Mouse (Mus musculus) CH12.LX (cell line): ENCODE data around the gene Terb2.

Experiments used
- CHD2 ChIP-seq: IDR thresholded peaks from 2 replicates; pipeline ENCODE4 v1.6.1; 2011; ENCODE audit warnings: low read length, improper control_type of control experiment
- CTCF ChIP-seq, 2 experiments: IDR thresholded peaks in 1 of 2; conservative IDR thresholded peaks in 1 of 2; 2 replicates each; pipeline ENCODE4 v1.5.1; 2011 to 2012; ENCODE audit warnings: low read depth in 2 of 2, low read length in 2 of 2, improper control_type of control experiment in 1 of 2, inconsistent platforms in 1 of 2, mild to moderate bottlenecking in 1 of 2, moderate library complexity in 1 of 2
- ELF1 ChIP-seq: IDR thresholded peaks from 2 replicates; pipeline ENCODE4 v1.6.1; 2014; ENCODE audit warnings: low read depth, mild to moderate bottlenecking, inconsistent platforms, low read length, improper control_type of control experiment
- EP300 ChIP-seq: IDR thresholded peaks from 2 replicates; pipeline ENCODE4 v1.6.1; 2011; ENCODE audit warnings: low read length, improper control_type of control experiment
- HCFC1 ChIP-seq: IDR thresholded peaks from 2 replicates; pipeline ENCODE4 v1.6.1; 2012; ENCODE audit warnings: low read depth, mild to moderate bottlenecking, inconsistent platforms, low read length, improper control_type of control experiment
- JUND ChIP-seq: conservative IDR thresholded peaks from 2 replicates; pipeline ENCODE4 v1.6.1; 2011; ENCODE audit warnings: low read depth, low read length, improper control_type of control experiment
- MAX ChIP-seq: IDR thresholded peaks from 2 replicates; pipeline ENCODE4 v1.6.1; 2011; ENCODE audit warnings: low read length, improper control_type of control experiment
- MEF2A ChIP-seq: IDR thresholded peaks from 2 replicates; pipeline ENCODE4 v1.6.1; 2014; ENCODE audit warnings: low read depth, mild to moderate bottlenecking, inconsistent platforms, low read length, improper control_type of control experiment, borderline replicate concordance
- NRF1 ChIP-seq: IDR thresholded peaks from 2 replicates; pipeline ENCODE4 v1.6.1; 2014; ENCODE audit warnings: low read depth, mild to moderate bottlenecking, inconsistent platforms, low read length, improper control_type of control experiment, moderate library complexity
- POLR2A ChIP-seq: IDR thresholded peaks from 2 replicates; pipeline ENCODE4 v1.6.1; 2011; ENCODE audit warnings: low read depth, mild to moderate bottlenecking, improper control_type of control experiment, low read length
- SMC3 ChIP-seq: IDR thresholded peaks from 2 replicates; pipeline ENCODE4 v1.6.1; 2011; ENCODE audit warnings: low read depth, low read length, improper control_type of control experiment
- TCF12 ChIP-seq: IDR thresholded peaks from 2 replicates; pipeline ENCODE4 v1.6.1; 2014; ENCODE audit warnings: low read depth, mild to moderate bottlenecking, inconsistent platforms, low read length, improper control_type of control experiment
- UBTF ChIP-seq: IDR thresholded peaks from 2 replicates; pipeline ENCODE4 v1.6.1; 2012; ENCODE audit warnings: low read depth, mild to moderate bottlenecking, inconsistent platforms, low read length, improper control_type of control experiment, moderate library complexity
- ZNF384 ChIP-seq: IDR thresholded peaks from 2 replicates; pipeline ENCODE4 v1.6.1; 2012; ENCODE audit warnings: low read depth, low read length, improper control_type of control experiment, inconsistent platforms

DNA sequence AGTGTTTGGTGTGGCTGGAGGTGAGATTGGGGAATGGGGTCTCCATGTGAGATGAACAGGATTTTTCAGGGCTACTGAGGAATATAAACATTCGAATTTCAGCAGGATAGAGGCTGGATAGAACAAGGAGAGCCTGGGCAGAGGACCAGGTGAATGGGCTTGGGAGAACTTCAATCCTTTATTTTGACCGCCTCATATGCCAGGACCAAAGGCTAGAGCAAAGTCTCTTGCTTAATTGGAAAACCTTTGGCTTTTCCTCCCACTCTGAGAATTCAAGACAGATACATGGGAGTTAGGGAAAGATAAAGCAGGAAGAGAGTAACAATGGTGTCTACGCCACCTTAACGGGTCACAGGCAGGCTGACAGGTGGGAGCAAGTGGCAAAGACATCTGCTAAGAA lies 55.2 kb downstream of the Terb2 start:
- TF ChIP-seq HCFC1, result no peak
- no peak for TF ChIP-seq CTCF (conservative IDR thresholded peaks at IDR 0.05 in 1 of 2, IDR thresholded peaks at IDR 0.05 in 1 of 2; ENCODE audit: low read depth in 2 of 2, low read length in 2 of 2)
- no peak for TF ChIP-seq MAX
- no peak for TF ChIP-seq SMC3
- no peak for TF ChIP-seq CHD2
- TF ChIP-seq NRF1, result no peak
- TF ChIP-seq POLR2A, result no peak
- no peak for TF ChIP-seq EP300
- no peak for TF ChIP-seq TCF12
- no peak for TF ChIP-seq ELF1
- no peak for TF ChIP-seq UBTF
- no peak for TF ChIP-seq JUND
- TF ChIP-seq ZNF384, result no peak
- no peak for TF ChIP-seq MEF2A
